Mouse (Mus musculus): ENCODE measurements around the gene Mybbp1a. TPM values are rescaled to one million over a fixed set of nuclear protein-coding genes. Genes with fewer than 3 reads are reported as not detected.

The Mybbp1a gene
- polyA plus RNA-seq, 1 experiment from 2014 or later, result 141 TPM

GRCm38 (mm10) chr11:72477653-72478052 is 36.5 kb downstream of the Mybbp1a start:
- peak overlapping the region; percentile 40; the same call in 1 of the 2 replicates for H3K27ac ChIP-seq (ENCODE audit: low read length)
- no peaks in the 10 kb centered on the region for H3K27me3 ChIP-seq (replicated peaks; ENCODE audit: control insufficient read depth, insufficient read depth, low read length)
- ATAC-seq, result no peak
- no peak overlapping the region for H3K4me3 ChIP-seq (ENCODE audit: low read length)
- H3K36me3 ChIP-seq (ENCODE audit: control insufficient read depth, insufficient read depth, low read length), result no peaks in the 10 kb centered on the region
- 76% methylated on average over 1 of the region's 1 CpGs for WGBS
- no peak overlapping the region for H3K4me2 ChIP-seq (ENCODE audit: low read depth, low read length)
- H3K9ac ChIP-seq (ENCODE audit: low read depth, low read length), result no peak overlapping the region; the same call in 1 of the 2 replicates
- H3K4me1 ChIP-seq (ENCODE audit: control insufficient read depth, insufficient read depth, low read length), result peaks cover 40% of the 10 kb centered on the region
- no peaks in the 10 kb centered on the region for H3K9me3 ChIP-seq (ENCODE audit: control insufficient read depth, low read length)

GRCm38 (mm10) chr11:72478228-72478627 is 37.1 kb downstream of the Mybbp1a start:
- Histone ChIP-seq H3K36me3 (ENCODE audit: control insufficient read depth, insufficient read depth, low read length) (no peaks in the 10 kb centered on the region), H3K27ac (ENCODE audit: low read length) (peak overlapping the region; percentile 40; the same call in 1 of the 2 replicates), H3K4me2 (ENCODE audit: low read depth, low read length) (no peak overlapping the region), H3K27me3 (replicated peaks; ENCODE audit: control insufficient read depth, insufficient read depth, low read length) (no peaks in the 10 kb centered on the region), H3K9me3 (ENCODE audit: control insufficient read depth, low read length) (no peaks in the 10 kb centered on the region), H3K9ac (ENCODE audit: low read depth, low read length) (peak overlapping the region; percentile 29; the same call in 1 of the 2 replicates), H3K4me1 (ENCODE audit: control insufficient read depth, insufficient read depth, low read length) (peaks cover 38% of the 10 kb centered on the region), H3K4me3 (ENCODE audit: low read length) (no peak overlapping the region)
- ATAC-seq, result no peak
- WGBS, result 77% methylated on average over 6 of the region's 6 CpGs

GRCm38 (mm10) chr11:72479499-72479898 is 38.3 kb downstream of the Mybbp1a start:
- Histone ChIP-seq H3K36me3 (ENCODE audit: control insufficient read depth, insufficient read depth, low read length) (no peaks in the 10 kb centered on the region), H3K4me2 (ENCODE audit: low read depth, low read length) (no peak overlapping the region), H3K9me3 (ENCODE audit: control insufficient read depth, low read length) (no peaks in the 10 kb centered on the region), H3K9ac (ENCODE audit: low read depth, low read length) (no peak overlapping the region), H3K4me3 (ENCODE audit: low read length) (no peak overlapping the region), H3K27me3 (replicated peaks; ENCODE audit: control insufficient read depth, insufficient read depth, low read length) (no peaks in the 10 kb centered on the region), H3K4me1 (ENCODE audit: control insufficient read depth, insufficient read depth, low read length) (peaks cover 28% of the 10 kb centered on the region), H3K27ac (ENCODE audit: low read length) (no peak overlapping the region)
- ATAC-seq, result no peak
- 73% methylated on average over 2 of the region's 2 CpGs for WGBS

GRCm38 (mm10) chr11:72481313-72481712 is 40.2 kb downstream of the Mybbp1a start:
- H3K4me1 ChIP-seq (ENCODE audit: control insufficient read depth, insufficient read depth, low read length), result peaks cover 14% of the 10 kb centered on the region
- ATAC-seq, result no peak
- H3K27ac ChIP-seq (ENCODE audit: low read length), result no peak overlapping the region
- H3K4me3 ChIP-seq (ENCODE audit: low read length), result no peak overlapping the region
- H3K9ac ChIP-seq (ENCODE audit: low read depth, low read length), result no peak overlapping the region
- no peak overlapping the region for H3K4me2 ChIP-seq (ENCODE audit: low read depth, low read length)
- H3K36me3 ChIP-seq (ENCODE audit: control insufficient read depth, insufficient read depth, low read length), result no peaks in the 10 kb centered on the region
- H3K27me3 ChIP-seq (replicated peaks; ENCODE audit: control insufficient read depth, insufficient read depth, low read length), result no peaks in the 10 kb centered on the region
- H3K9me3 ChIP-seq (ENCODE audit: control insufficient read depth, low read length), result no peaks in the 10 kb centered on the region
- 78% methylated on average over 5 of the region's 5 CpGs for WGBS

- peak; percentile 21; the same call in 1 of the 2 replicates for ATAC-seq
- no peak overlapping the region for H3K4me3 ChIP-seq (ENCODE audit: low read length)
- H3K36me3 ChIP-seq (ENCODE audit: control insufficient read depth, insufficient read depth, low read length), result no peaks in the 10 kb centered on the region
- H3K4me2 ChIP-seq (ENCODE audit: low read depth, low read length), result no peak overlapping the region
- no peaks in the 10 kb centered on the region for H3K27me3 ChIP-seq (replicated peaks; ENCODE audit: control insufficient read depth, insufficient read depth, low read length)
- peak overlapping the region; percentile 3; the same call in 1 of the 2 replicates for H3K9ac ChIP-seq (ENCODE audit: low read depth, low read length)
- H3K9me3 ChIP-seq (ENCODE audit: control insufficient read depth, low read length), result no peaks in the 10 kb centered on the region
- H3K4me1 ChIP-seq (ENCODE audit: control insufficient read depth, insufficient read depth, low read length), result peaks cover 11% of the 10 kb centered on the region
- 66% methylated on average over 4 of the region's 4 CpGs for WGBS
- no peak overlapping the region for H3K27ac ChIP-seq (ENCODE audit: low read length)
These were observed 40.8 kb downstream of the Mybbp1a start for GRCm38 (mm10) chr11:72481952-72482351.

- H3K9me3 ChIP-seq (ENCODE audit: control insufficient read depth, low read length), result no peaks in the 10 kb centered on the region
- no peak for ATAC-seq
- H3K4me3 ChIP-seq (ENCODE audit: low read length), result no peak overlapping the region
- no peaks in the 10 kb centered on the region for H3K36me3 ChIP-seq (ENCODE audit: control insufficient read depth, insufficient read depth, low read length)
- no peak overlapping the region for H3K4me2 ChIP-seq (ENCODE audit: low read depth, low read length)
- peaks cover 10% of the 10 kb centered on the region; the same call in 1 of the 2 replicates for H3K4me1 ChIP-seq (ENCODE audit: control insufficient read depth, insufficient read depth, low read length)
- H3K9ac ChIP-seq (ENCODE audit: low read depth, low read length), result no peak overlapping the region
- WGBS, result 42% methylated on average over 6 of the region's 6 CpGs
- H3K27me3 ChIP-seq (replicated peaks; ENCODE audit: control insufficient read depth, insufficient read depth, low read length), result peaks cover 15% of the 10 kb centered on the region
- no peak overlapping the region for H3K27ac ChIP-seq (ENCODE audit: low read length)
These were observed 43.4 kb downstream of the Mybbp1a start for GRCm38 (mm10) chr11:72484549-72484948.

DNA sequence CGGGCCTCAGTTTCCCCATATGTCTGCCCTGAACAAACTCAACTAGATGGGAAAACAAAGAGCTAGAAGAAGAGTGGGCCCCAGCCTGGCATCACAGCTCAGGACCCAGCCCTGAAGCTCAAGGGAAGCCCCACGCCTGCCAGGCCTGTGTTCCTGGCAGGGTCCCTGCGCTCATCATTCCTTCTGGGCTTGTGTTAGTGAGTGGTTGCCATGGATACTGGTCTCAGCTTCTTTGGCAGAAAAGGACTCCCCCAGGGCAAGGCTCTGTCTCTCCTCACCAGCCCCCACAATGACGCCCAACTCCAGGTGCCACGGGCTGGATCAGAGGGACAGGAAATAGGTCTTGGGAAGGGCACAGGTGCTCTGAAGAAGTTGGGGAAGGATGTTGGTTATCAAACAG is 44.0 kb downstream of the Mybbp1a start:
- Histone ChIP-seq H3K4me2 (ENCODE audit: low read depth, low read length) (no peak overlapping the region), H3K9ac (ENCODE audit: low read depth, low read length) (no peak overlapping the region), H3K4me3 (ENCODE audit: low read length) (no peak overlapping the region), H3K27ac (ENCODE audit: low read length) (no peak overlapping the region), H3K9me3 (ENCODE audit: control insufficient read depth, low read length) (no peaks in the 10 kb centered on the region), H3K27me3 (replicated peaks; ENCODE audit: control insufficient read depth, insufficient read depth, low read length) (peaks cover 15% of the 10 kb centered on the region), H3K36me3 (ENCODE audit: control insufficient read depth, insufficient read depth, low read length) (no peaks in the 10 kb centered on the region), H3K4me1 (ENCODE audit: control insufficient read depth, insufficient read depth, low read length) (peaks cover 10% of the 10 kb centered on the region; the same call in 1 of the 2 replicates)
- WGBS, result 54% methylated on average over 5 of the region's 5 CpGs
- ATAC-seq, result no peak

DNA sequence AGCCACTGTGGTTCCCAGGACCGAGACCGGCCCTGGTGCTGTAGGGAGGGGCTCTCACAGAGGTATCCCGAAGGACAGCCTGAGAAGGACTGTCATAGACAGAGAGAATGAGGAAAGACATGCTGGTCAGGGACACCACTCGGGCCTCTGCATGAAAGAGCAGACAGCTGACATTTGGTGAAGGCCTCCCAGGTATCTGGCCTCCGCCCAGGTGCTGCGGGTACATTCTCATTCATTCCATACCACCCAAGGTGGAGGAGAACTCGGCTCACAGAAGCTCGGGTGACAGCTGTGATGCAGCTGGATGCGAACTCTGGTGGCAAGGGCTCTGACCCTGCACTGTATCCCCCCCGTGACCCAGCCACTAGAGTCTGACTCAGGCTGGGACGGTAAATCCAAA is 44.8 kb downstream of the Mybbp1a start:
- Histone ChIP-seq H3K36me3 (ENCODE audit: control insufficient read depth, insufficient read depth, low read length) (no peaks in the 10 kb centered on the region), H3K4me3 (ENCODE audit: low read length) (no peak overlapping the region), H3K27ac (ENCODE audit: low read length) (no peak overlapping the region), H3K4me2 (ENCODE audit: low read depth, low read length) (no peak overlapping the region), H3K27me3 (replicated peaks; ENCODE audit: control insufficient read depth, insufficient read depth, low read length) (peaks cover 15% of the 10 kb centered on the region), H3K9me3 (ENCODE audit: control insufficient read depth, low read length) (no peaks in the 10 kb centered on the region), H3K4me1 (ENCODE audit: control insufficient read depth, insufficient read depth, low read length) (peaks cover 10% of the 10 kb centered on the region; the same call in 1 of the 2 replicates), H3K9ac (ENCODE audit: low read depth, low read length) (no peak overlapping the region)
- 75% methylated on average over 11 of the region's 11 CpGs for WGBS
- no peak for ATAC-seq

DNA sequence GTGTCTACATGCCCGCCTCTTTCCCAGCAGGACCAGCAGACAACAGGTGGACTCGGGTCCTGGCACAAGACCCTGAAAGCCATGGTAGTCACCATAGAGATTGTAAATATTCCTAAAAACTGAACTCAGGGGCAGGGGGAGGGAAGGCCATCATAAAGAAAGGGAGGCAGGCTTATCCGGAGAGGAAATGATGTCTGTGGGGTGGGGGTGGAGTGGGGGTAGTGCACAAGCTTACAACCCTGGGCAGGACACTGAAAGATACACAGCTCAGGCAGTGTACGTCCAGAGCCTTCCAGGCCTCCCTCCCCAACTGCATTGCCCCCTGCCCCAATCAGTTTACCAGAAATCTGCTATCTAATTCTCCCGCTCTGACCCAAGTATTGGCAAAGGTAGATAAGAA is 46.0 kb downstream of the Mybbp1a start:
- 60% methylated on average over 5 of the region's 5 CpGs for WGBS

GRCm38 (mm10) chr11:72487739-72488138 is 46.6 kb downstream of the Mybbp1a start:
- WGBS, result 85% methylated on average over 2 of the region's 2 CpGs
- no peak overlapping the region for H3K4me3 ChIP-seq (ENCODE audit: low read length)

More for the DNA sequence above, 46.0 kb downstream of the Mybbp1a start:
- Histone ChIP-seq H3K4me2 (ENCODE audit: low read depth, low read length) (no peak overlapping the region), H3K4me1 (ENCODE audit: control insufficient read depth, insufficient read depth, low read length) (peaks cover 8% of the 10 kb centered on the region; the same call in 1 of the 2 replicates), H3K4me3 (ENCODE audit: low read length) (no peak overlapping the region), H3K27me3 (replicated peaks; ENCODE audit: control insufficient read depth, insufficient read depth, low read length) (peaks cover 15% of the 10 kb centered on the region), H3K9ac (ENCODE audit: low read depth, low read length) (no peak overlapping the region), H3K9me3 (ENCODE audit: control insufficient read depth, low read length) (no peaks in the 10 kb centered on the region), H3K27ac (ENCODE audit: low read length) (no peak overlapping the region), H3K36me3 (ENCODE audit: control insufficient read depth, insufficient read depth, low read length) (no peaks in the 10 kb centered on the region)
- no peak for ATAC-seq

More at GRCm38 (mm10) chr11:72487739-72488138, 46.6 kb downstream of the Mybbp1a start:
- H3K27ac ChIP-seq (ENCODE audit: low read length), result no peak overlapping the region
- no peak overlapping the region for H3K4me2 ChIP-seq (ENCODE audit: low read depth, low read length)
- H3K36me3 ChIP-seq (ENCODE audit: control insufficient read depth, insufficient read depth, low read length), result no peaks in the 10 kb centered on the region
- ATAC-seq, result no peak
- H3K9ac ChIP-seq (ENCODE audit: low read depth, low read length), result no peak overlapping the region
- peaks cover 8% of the 10 kb centered on the region; the same call in 1 of the 2 replicates for H3K4me1 ChIP-seq (ENCODE audit: control insufficient read depth, insufficient read depth, low read length)
- peaks cover 15% of the 10 kb centered on the region for H3K27me3 ChIP-seq (replicated peaks; ENCODE audit: control insufficient read depth, insufficient read depth, low read length)
- no peaks in the 10 kb centered on the region for H3K9me3 ChIP-seq (ENCODE audit: control insufficient read depth, low read length)
